Mouse (Mus musculus): ENCODE results near the gene Nr4a1. TPM values are rescaled to one million over a fixed set of nuclear protein-coding genes. Genes with fewer than 3 reads are reported as not detected.

Gene Nr4a1
- polyA plus RNA-seq, 1 experiment from 2014 or later: 4.5 TPM

GRCm38 (mm10) chr15:101221298-101222104 is 32.6 kb upstream of the Nr4a1 start:
- Histone ChIP-seq H3K9ac (replicated peaks; ENCODE audit: low read depth, low read length) (no peak overlapping the region), H3K27ac (ENCODE audit: low read length) (no peak overlapping the region), H3K36me3 (ENCODE audit: control insufficient read depth, insufficient read depth) (no peaks in the 10 kb centered on the region), H3K27me3 (replicated peaks; ENCODE audit: control insufficient read depth, insufficient read depth, low read length) (peaks cover 3% of the 10 kb centered on the region; the same call in 1 of the 2 replicates), H3K4me2 (ENCODE audit: low read length) (peak overlapping the region; percentile 36), H3K9me3 (ENCODE audit: control insufficient read depth, low read length) (no peaks in the 10 kb centered on the region), H3K4me3 (replicated peaks; ENCODE audit: low read length) (no peak overlapping the region), H3K4me1 (replicated peaks; ENCODE audit: control insufficient read depth, insufficient read depth, low read length) (peaks cover 22% of the 10 kb centered on the region)
- peak; percentile 61 for ATAC-seq
- 2% methylated on average over 14 of the region's 14 CpGs for WGBS

- H3K4me3 ChIP-seq (replicated peaks; ENCODE audit: low read length): no peak overlapping the region
- H3K9ac ChIP-seq (replicated peaks; ENCODE audit: low read depth, low read length): no peak overlapping the region
- no peak overlapping the region for H3K27ac ChIP-seq (ENCODE audit: low read length)
- peaks cover 22% of the 10 kb centered on the region for H3K4me1 ChIP-seq (replicated peaks; ENCODE audit: control insufficient read depth, insufficient read depth, low read length)
- H3K4me2 ChIP-seq (ENCODE audit: low read length): no peak overlapping the region
- no peaks in the 10 kb centered on the region for H3K9me3 ChIP-seq (ENCODE audit: control insufficient read depth, low read length)
- WGBS: 45% methylated on average over 13 of the region's 13 CpGs
- H3K36me3 ChIP-seq (ENCODE audit: control insufficient read depth, insufficient read depth): no peaks in the 10 kb centered on the region
- ATAC-seq: no peak
- peaks cover 3% of the 10 kb centered on the region; the same call in 1 of the 2 replicates for H3K27me3 ChIP-seq (replicated peaks; ENCODE audit: control insufficient read depth, insufficient read depth, low read length)
Observed at GRCm38 (mm10) chr15:101222897-101223482, 31.1 kb upstream of the Nr4a1 start.

- Histone ChIP-seq H3K27me3 (replicated peaks; ENCODE audit: control insufficient read depth, insufficient read depth, low read length) (peaks cover 3% of the 10 kb centered on the region; the same call in 1 of the 2 replicates), H3K4me3 (replicated peaks; ENCODE audit: low read length) (peak overlapping the region; percentile 77), H3K4me1 (replicated peaks; ENCODE audit: control insufficient read depth, insufficient read depth, low read length) (peaks cover 22% of the 10 kb centered on the region), H3K36me3 (ENCODE audit: control insufficient read depth, insufficient read depth) (no peaks in the 10 kb centered on the region), H3K27ac (ENCODE audit: low read length) (no peak overlapping the region), H3K9ac (replicated peaks; ENCODE audit: low read depth, low read length) (peak overlapping the region; percentile 82), H3K9me3 (ENCODE audit: control insufficient read depth, low read length) (no peaks in the 10 kb centered on the region), H3K4me2 (ENCODE audit: low read length) (peak overlapping the region; percentile 96)
- 10% methylated on average over 5 of the region's 5 CpGs for WGBS
- ATAC-seq: peak; percentile 9; the same call in 1 of the 2 replicates
Observed at GRCm38 (mm10) chr15:101223596-101223995, 30.5 kb upstream of the Nr4a1 start.

- H3K36me3 ChIP-seq (ENCODE audit: control insufficient read depth, insufficient read depth): no peaks in the 10 kb centered on the region
- peaks cover 22% of the 10 kb centered on the region for H3K4me1 ChIP-seq (replicated peaks; ENCODE audit: control insufficient read depth, insufficient read depth, low read length)
- peak; percentile 90 for ATAC-seq
- H3K27me3 ChIP-seq (replicated peaks; ENCODE audit: control insufficient read depth, insufficient read depth, low read length): peaks cover 3% of the 10 kb centered on the region; the same call in 1 of the 2 replicates
- no peaks in the 10 kb centered on the region for H3K9me3 ChIP-seq (ENCODE audit: control insufficient read depth, low read length)
- H3K27ac ChIP-seq (ENCODE audit: low read length): no peak within 1 kb of the TSS
- under 1% methylated on average over 74 of the region's 77 CpGs for WGBS
- H3K4me3 ChIP-seq (replicated peaks; ENCODE audit: low read length): peak within 1 kb of the TSS; percentile 77
- H3K4me2 ChIP-seq (ENCODE audit: low read length): peak within 1 kb of the TSS; percentile 96
- H3K9ac ChIP-seq (replicated peaks; ENCODE audit: low read depth, low read length): peak within 1 kb of the TSS; percentile 82
Observed at GRCm38 (mm10) chr15:101224006-101224906, 29.8 kb upstream of the Nr4a1 start, which contains the start of gene Grasp. Grasp (plus strand) TSS chr15:101224188.

DNA sequence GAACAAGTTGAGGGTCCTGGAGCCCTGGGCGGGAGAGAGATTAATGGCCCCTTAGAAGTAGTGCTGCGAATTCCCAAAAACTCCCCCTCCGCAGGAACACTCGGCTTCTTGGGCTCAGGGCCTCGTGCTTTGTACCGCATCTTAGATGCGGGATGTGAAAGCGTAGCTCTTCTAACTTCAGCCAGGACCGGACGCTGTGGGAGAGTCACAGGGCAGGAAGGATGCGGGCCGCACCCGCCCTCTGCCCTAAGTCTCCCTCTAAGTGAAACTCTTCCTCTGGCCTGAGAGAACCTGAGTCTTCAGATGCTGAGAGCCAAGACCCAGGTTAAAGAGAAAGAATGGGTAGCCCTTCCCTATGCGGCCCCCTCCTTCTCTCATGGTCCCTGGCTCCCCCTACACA is 29.1 kb upstream of the Nr4a1 start:
- Histone ChIP-seq H3K4me3 (replicated peaks; ENCODE audit: low read length) (peak overlapping the region; percentile 77), H3K4me1 (replicated peaks; ENCODE audit: control insufficient read depth, insufficient read depth, low read length) (peaks cover 22% of the 10 kb centered on the region), H3K36me3 (ENCODE audit: control insufficient read depth, insufficient read depth) (no peaks in the 10 kb centered on the region), H3K9me3 (ENCODE audit: control insufficient read depth, low read length) (no peaks in the 10 kb centered on the region), H3K4me2 (ENCODE audit: low read length) (peak overlapping the region; percentile 96), H3K27me3 (replicated peaks; ENCODE audit: control insufficient read depth, insufficient read depth, low read length) (peaks cover 3% of the 10 kb centered on the region; the same call in 1 of the 2 replicates), H3K9ac (replicated peaks; ENCODE audit: low read depth, low read length) (peak overlapping the region; percentile 82), H3K27ac (ENCODE audit: low read length) (no peak overlapping the region)
- WGBS: 5% methylated on average over 14 of the region's 14 CpGs
- no peak for ATAC-seq

GRCm38 (mm10) chr15:101227971-101228370 is 26.1 kb upstream of the Nr4a1 start:
- H3K4me2 ChIP-seq (ENCODE audit: low read length): no peak overlapping the region
- H3K36me3 ChIP-seq (ENCODE audit: control insufficient read depth, insufficient read depth): no peaks in the 10 kb centered on the region
- H3K27me3 ChIP-seq (replicated peaks; ENCODE audit: control insufficient read depth, insufficient read depth, low read length): peaks cover 3% of the 10 kb centered on the region; the same call in 1 of the 2 replicates
- ATAC-seq: no peak
- H3K4me3 ChIP-seq (replicated peaks; ENCODE audit: low read length): no peak overlapping the region
- H3K27ac ChIP-seq (ENCODE audit: low read length): no peak overlapping the region
- 22% methylated on average over 7 of the region's 7 CpGs for WGBS
- H3K9me3 ChIP-seq (ENCODE audit: control insufficient read depth, low read length): no peaks in the 10 kb centered on the region
- peaks cover 13% of the 10 kb centered on the region for H3K4me1 ChIP-seq (replicated peaks; ENCODE audit: control insufficient read depth, insufficient read depth, low read length)
- H3K9ac ChIP-seq (replicated peaks; ENCODE audit: low read depth, low read length): no peak overlapping the region

DNA sequence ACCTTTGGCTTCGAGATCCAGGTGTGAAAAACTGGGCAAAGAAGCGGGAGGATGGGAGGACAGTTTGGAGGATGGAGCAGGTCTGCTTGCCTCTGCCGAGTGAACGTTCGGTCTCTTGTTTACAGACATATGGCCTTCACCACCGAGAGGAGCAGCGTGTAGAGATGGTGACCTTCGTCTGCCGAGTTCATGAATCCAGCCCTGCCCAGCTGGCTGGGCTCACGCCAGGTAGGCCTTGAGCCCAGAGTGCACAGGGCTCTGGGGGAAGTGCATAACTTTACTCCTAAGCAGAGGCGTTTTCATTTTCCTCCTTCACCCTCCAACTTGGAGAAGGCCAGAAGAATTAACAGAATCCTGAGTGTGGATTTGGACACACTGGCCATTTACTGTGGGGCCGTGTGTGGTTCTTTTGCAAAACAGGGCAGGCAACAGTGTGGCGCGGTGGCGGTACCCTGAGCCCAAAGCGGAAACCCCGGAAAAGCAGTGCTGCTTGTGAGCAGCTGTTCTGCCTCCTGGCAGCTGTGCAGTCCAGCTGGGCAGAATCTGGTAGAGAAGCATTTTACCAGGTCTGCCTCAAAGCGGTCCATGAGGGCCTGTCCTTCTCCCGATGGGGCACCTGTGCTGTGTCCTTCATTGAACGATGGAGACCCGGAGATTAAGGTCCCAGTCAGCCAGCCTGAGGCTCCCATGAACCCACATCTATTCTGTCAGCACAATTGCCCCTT is 25.0 kb upstream of the Nr4a1 start:
- H3K4me2 ChIP-seq (ENCODE audit: low read length): no peak overlapping the region
- H3K36me3 ChIP-seq (ENCODE audit: control insufficient read depth, insufficient read depth): no peaks in the 10 kb centered on the region
- H3K4me1 ChIP-seq (replicated peaks; ENCODE audit: control insufficient read depth, insufficient read depth, low read length): peaks cover 7% of the 10 kb centered on the region
- WGBS: 91% methylated on average over 21 of the region's 21 CpGs
- H3K9me3 ChIP-seq (ENCODE audit: control insufficient read depth, low read length): no peaks in the 10 kb centered on the region
- H3K27ac ChIP-seq (ENCODE audit: low read length): no peak overlapping the region
- no peak overlapping the region for H3K4me3 ChIP-seq (replicated peaks; ENCODE audit: low read length)
- no peak for ATAC-seq
- no peaks in the 10 kb centered on the region for H3K27me3 ChIP-seq (replicated peaks; ENCODE audit: control insufficient read depth, insufficient read depth, low read length)
- H3K9ac ChIP-seq (replicated peaks; ENCODE audit: low read depth, low read length): no peak overlapping the region

GRCm38 (mm10) chr15:101230503-101230902 is 23.6 kb upstream of the Nr4a1 start:
- WGBS: 95% methylated on average over 19 of the region's 19 CpGs
- Histone ChIP-seq H3K27ac (ENCODE audit: low read length) (no peak overlapping the region), H3K4me3 (replicated peaks; ENCODE audit: low read length) (no peak overlapping the region), H3K36me3 (ENCODE audit: control insufficient read depth, insufficient read depth) (no peaks in the 10 kb centered on the region), H3K9ac (replicated peaks; ENCODE audit: low read depth, low read length) (no peak overlapping the region), H3K9me3 (ENCODE audit: control insufficient read depth, low read length) (no peaks in the 10 kb centered on the region), H3K4me1 (replicated peaks; ENCODE audit: control insufficient read depth, insufficient read depth, low read length) (no peaks in the 10 kb centered on the region), H3K27me3 (replicated peaks; ENCODE audit: control insufficient read depth, insufficient read depth, low read length) (no peaks in the 10 kb centered on the region), H3K4me2 (ENCODE audit: low read length) (no peak overlapping the region)
- no peak for ATAC-seq
